Mouse (Mus musculus) erythroblast, embryonic 14.5 days (primary cell): ENCODE measurements around the gene Selplg.

ENCODE experiments used
- GATA1 ChIP-seq: IDR thresholded peaks from 2 replicates; pipeline ENCODE4 v1.6.1; 2012; ENCODE audit warnings: low read length, inconsistent platforms, mixed read lengths
- TAL1 ChIP-seq: IDR thresholded peaks from 3 replicates; pipeline ENCODE4 v1.6.1; 2012; ENCODE audit warnings: low read length, inconsistent platforms, mixed read lengths

DNA sequence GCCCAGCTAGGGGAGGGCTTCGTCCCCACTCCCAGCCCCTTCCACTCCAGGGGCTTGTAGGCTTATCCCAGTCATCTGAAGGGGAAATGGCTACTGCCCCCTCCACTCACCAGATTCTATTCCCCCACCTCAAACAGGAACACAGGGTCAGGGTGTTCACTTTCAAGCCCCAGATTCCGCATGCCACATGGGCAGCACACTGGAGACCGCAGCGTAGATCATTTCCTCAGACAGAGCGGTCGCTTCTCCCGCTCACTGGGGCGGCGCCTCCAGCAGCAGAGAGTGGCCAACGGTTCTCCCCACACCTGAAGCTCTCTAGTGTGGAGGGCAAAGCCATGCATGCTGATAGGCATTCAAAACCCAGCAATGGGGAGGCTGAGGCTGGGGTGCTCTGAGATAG lies 4.5 kb upstream of the Selplg start:
- TF ChIP-seq GATA1 (no peak), TAL1 (no peak)
